Mouse (Mus musculus) midbrain, embryonic 16.5 days (tissue): ENCODE data around the gene Kiss1r. TPM values are rescaled to one million over a fixed set of nuclear protein-coding genes. Genes with fewer than 3 reads are reported as not detected.
A peak's percentile ranks its signal among the peaks of the same experiment; 100 is the strongest.

ENCODE experiments used
- ATAC-seq: fragments of 200-750 bp; cut with Nextera tagmentation; 2 replicates; pipeline ENCODE4 v1.8.0; 2017; ENCODE audit warnings: moderate TSS enrichment
- H3K27ac ChIP-seq: fragments of 300-500 bp; sonication (generic); 2 replicates; pipeline ENCODE4 v1.5.1; 2014; ENCODE audit warnings: mild to moderate bottlenecking, low read length, mixed read lengths
- H3K27me3 ChIP-seq: fragments of 300-500 bp; sonication (generic); 2 replicates; pipeline ENCODE4 v1.6.1; 2014; ENCODE audit warnings: low read depth, low read length, mixed read lengths; ENCODE audit not compliant: control insufficient read depth, insufficient read depth
- H3K36me3 ChIP-seq: fragments of 300-500 bp; sonication (generic); 2 replicates; pipeline ENCODE4 v1.6.1; 2014; ENCODE audit warnings: mild to moderate bottlenecking, low read length, moderate library complexity, mixed read lengths; ENCODE audit not compliant: control insufficient read depth, insufficient read depth
- H3K4me1 ChIP-seq: fragments of 300-500 bp; sonication (generic); 2 replicates; pipeline ENCODE4 v1.6.1; 2014; ENCODE audit warnings: mild to moderate bottlenecking, low read length, mixed read lengths; ENCODE audit not compliant: control insufficient read depth, insufficient read depth
- H3K4me2 ChIP-seq: fragments of 300-500 bp; sonication (generic); 2 replicates; pipeline ENCODE4 v1.6.1; 2014; ENCODE audit warnings: mild to moderate bottlenecking, low read length, mixed read lengths
- H3K4me3 ChIP-seq: fragments of 300-500 bp; sonication (generic); 2 replicates; pipeline ENCODE4 v1.5.1; 2014; ENCODE audit warnings: low read depth, mild to moderate bottlenecking, low read length, moderate library complexity, mixed read lengths
- H3K9ac ChIP-seq: fragments of 300-500 bp; sonication (generic); 2 replicates; pipeline ENCODE4 v1.6.1; 2014; ENCODE audit warnings: low read depth, low read length, mixed read lengths
- H3K9me3 ChIP-seq: fragments of 300-500 bp; sonication (generic); replicated peaks from 2 replicates; pipeline ENCODE4 v1.6.1; 2014; ENCODE audit warnings: mild to moderate bottlenecking, low read length, mixed read lengths; ENCODE audit not compliant: control insufficient read depth, poor library complexity, severe bottlenecking
- WGBS: fragments of 180-500 bp; shearing (Covaris S2); extraction: QIAGEN DNeasy Blood & Tissue Kit; methylation state at CpG from one replicate; pipeline ENCODE4 v1.1.7; 2014; 5-methylcytosine and 5-hydroxymethylcytosine counted together
- polyA plus RNA-seq: library from polyadenylated mRNA; unstranded; fragments of >200 nt; fragmentation: Nextera tagmentation; extraction: Ambion mirVana; gene quantifications from 2 replicates; pipeline ENCODE4 v1.2.1, GENCODE M21; 2015

The Kiss1r gene
- polyA plus RNA-seq, 1 experiment from 2014 or later, result 3.5 TPM

GRCm38 (mm10) chr10:79931797-79932196 lies 15.0 kb downstream of the Kiss1r start:
- ATAC-seq, result no peak
- no peak overlapping the region for H3K27ac ChIP-seq
- peaks cover 12% of the 10 kb centered on the region for H3K4me1 ChIP-seq
- no peaks in the 10 kb centered on the region for H3K9me3 ChIP-seq
- no peak overlapping the region for H3K9ac ChIP-seq
- no peak overlapping the region for H3K4me3 ChIP-seq
- H3K4me2 ChIP-seq, result no peak overlapping the region
- no peaks in the 10 kb centered on the region for H3K27me3 ChIP-seq
- 83% methylated on average over 9 of the region's 9 CpGs for WGBS
- peaks cover 9% of the 10 kb centered on the region for H3K36me3 ChIP-seq

- Histone ChIP-seq H3K9me3 (no peaks in the 10 kb centered on the region), H3K4me2 (no peak overlapping the region), H3K4me3 (no peak overlapping the region), H3K27ac (peak overlapping the region; percentile 43), H3K27me3 (no peaks in the 10 kb centered on the region), H3K4me1 (peaks cover 16% of the 10 kb centered on the region), H3K36me3 (peaks cover 11% of the 10 kb centered on the region), H3K9ac (peak overlapping the region; percentile 10; the same call in 1 of the 2 replicates)
- WGBS, result 18% methylated on average over 8 of the region's 8 CpGs
- ATAC-seq, result no peak
Measured at GRCm38 (mm10) chr10:79932736-79933135, 16.0 kb downstream of the Kiss1r start.

- H3K4me3 ChIP-seq, result no peak overlapping the region
- peaks cover 16% of the 10 kb centered on the region for H3K4me1 ChIP-seq
- H3K36me3 ChIP-seq, result peaks cover 11% of the 10 kb centered on the region
- no peak overlapping the region for H3K4me2 ChIP-seq
- no peaks in the 10 kb centered on the region for H3K27me3 ChIP-seq
- WGBS, result 71% methylated on average over 9 of the region's 9 CpGs
- no peaks in the 10 kb centered on the region for H3K9me3 ChIP-seq
- H3K9ac ChIP-seq, result no peak overlapping the region
- peak overlapping the region; percentile 43 for H3K27ac ChIP-seq
- no peak for ATAC-seq
Measured at GRCm38 (mm10) chr10:79933145-79933679, 16.4 kb downstream of the Kiss1r start.

- Histone ChIP-seq H3K4me1 (peaks cover 12% of the 10 kb centered on the region), H3K27ac (no peak overlapping the region)
- WGBS, result 32% methylated on average over 6 of the region's 6 CpGs
Measured at GRCm38 (mm10) chr10:79933861-79934260, 17.1 kb downstream of the Kiss1r start.

GRCm38 (mm10) chr10:79934272-79934721 lies 17.5 kb downstream of the Kiss1r start:
- 55% methylated on average over 13 of the region's 13 CpGs for WGBS
- no peak for ATAC-seq
- no peaks in the 10 kb centered on the region for H3K27me3 ChIP-seq
- no peak overlapping the region for H3K4me3 ChIP-seq
- no peak overlapping the region for H3K27ac ChIP-seq
- H3K4me2 ChIP-seq, result no peak overlapping the region
- H3K36me3 ChIP-seq, result peaks cover 11% of the 10 kb centered on the region
- no peaks in the 10 kb centered on the region for H3K9me3 ChIP-seq
- H3K4me1 ChIP-seq, result peaks cover 7% of the 10 kb centered on the region
- H3K9ac ChIP-seq, result no peak overlapping the region

More at GRCm38 (mm10) chr10:79933861-79934260, 17.1 kb downstream of the Kiss1r start:
- Histone ChIP-seq H3K9me3 (no peaks in the 10 kb centered on the region), H3K4me3 (no peak overlapping the region), H3K4me2 (no peak overlapping the region), H3K9ac (no peak overlapping the region), H3K27me3 (no peaks in the 10 kb centered on the region), H3K36me3 (peaks cover 11% of the 10 kb centered on the region)
- no peak for ATAC-seq

GRCm38 (mm10) chr10:79934794-79935569 lies 18.2 kb downstream of the Kiss1r start:
- H3K9me3 ChIP-seq, result no peaks in the 10 kb centered on the region
- no peaks in the 10 kb centered on the region for H3K27me3 ChIP-seq
- no peak overlapping the region for H3K4me2 ChIP-seq
- H3K4me1 ChIP-seq, result peaks cover 4% of the 10 kb centered on the region; the same call in 1 of the 2 replicates
- H3K27ac ChIP-seq, result no peak overlapping the region
- no peak overlapping the region for H3K9ac ChIP-seq
- no peak overlapping the region for H3K4me3 ChIP-seq
- 87% methylated on average over 16 of the region's 16 CpGs for WGBS
- ATAC-seq, result no peak
- peaks cover 11% of the 10 kb centered on the region for H3K36me3 ChIP-seq

- H3K36me3 ChIP-seq, result peaks cover 9% of the 10 kb centered on the region
- WGBS, result 80% methylated on average over 10 of the region's 10 CpGs
- ATAC-seq, result no peak
- no peak overlapping the region for H3K4me3 ChIP-seq
- no peaks in the 10 kb centered on the region for H3K9me3 ChIP-seq
- H3K4me2 ChIP-seq, result no peak overlapping the region
- H3K27me3 ChIP-seq, result no peaks in the 10 kb centered on the region
- H3K4me1 ChIP-seq, result peaks cover 4% of the 10 kb centered on the region; the same call in 1 of the 2 replicates
- no peak overlapping the region; the same call in 1 of the 2 replicates for H3K9ac ChIP-seq
- no peak overlapping the region for H3K27ac ChIP-seq
Measured at GRCm38 (mm10) chr10:79936284-79936910, 19.6 kb downstream of the Kiss1r start.

- H3K4me2 ChIP-seq, result 0 out of 2 replicates have a peak overlapping the region, but pooled peaks have one; percentile 14
- H3K27ac ChIP-seq, result no peak overlapping the region
- no peak overlapping the region for H3K4me3 ChIP-seq
- H3K9ac ChIP-seq, result peak overlapping the region; percentile 26; the same call in 1 of the 2 replicates
- WGBS, result 56% methylated on average over 27 of the region's 27 CpGs
- H3K4me1 ChIP-seq, result peaks cover 4% of the 10 kb centered on the region; the same call in 1 of the 2 replicates
- no peak for ATAC-seq
- H3K36me3 ChIP-seq, result peaks cover 8% of the 10 kb centered on the region
- no peaks in the 10 kb centered on the region for H3K9me3 ChIP-seq
- H3K27me3 ChIP-seq, result no peaks in the 10 kb centered on the region
Measured at GRCm38 (mm10) chr10:79936911-79937441, 20.2 kb downstream of the Kiss1r start.
